Mouse (Mus musculus) stomach, embryonic 16.5 days (tissue): Measurements from ENCODE around the gene Sarm1. TPM values are rescaled to one million over a fixed set of nuclear protein-coding genes. Genes with fewer than 3 reads are reported as not detected.

Experiments
- ATAC-seq: fragments of 200-750 bp; cut with Nextera tagmentation; 2 replicates; pipeline ENCODE4 v1.8.0; 2017; ENCODE audit warnings: moderate number of reproducible peaks, moderate TSS enrichment; ENCODE audit not compliant: insufficient read depth, low FRiP score
- H3K27ac ChIP-seq: fragments of 300-500 bp; sonication (generic); 2 replicates; pipeline ENCODE4 v1.5.1; 2014; ENCODE audit warnings: low read length
- H3K27me3 ChIP-seq: fragments of 300-500 bp; sonication (generic); 2 replicates; pipeline ENCODE4 v1.6.1; 2014; ENCODE audit warnings: low read length, control low read depth, mixed read lengths; ENCODE audit not compliant: control insufficient read depth, insufficient read depth
- H3K36me3 ChIP-seq: fragments of 300-500 bp; sonication (generic); 2 replicates; pipeline ENCODE4 v1.6.1; 2014; ENCODE audit warnings: low read length; ENCODE audit not compliant: control insufficient read depth, insufficient read depth
- H3K4me1 ChIP-seq: fragments of 300-500 bp; sonication (generic); 2 replicates; pipeline ENCODE4 v1.6.1; 2014; ENCODE audit warnings: low read length, control low read depth, mixed read lengths; ENCODE audit not compliant: control insufficient read depth, insufficient read depth
- H3K4me2 ChIP-seq: fragments of 300-500 bp; sonication (generic); 2 replicates; pipeline ENCODE4 v1.6.1; 2014; ENCODE audit warnings: low read depth, low read length, mixed read lengths
- H3K4me3 ChIP-seq: fragments of 300-500 bp; sonication (generic); replicated peaks from 2 replicates; pipeline ENCODE4 v1.5.1; 2014; ENCODE audit warnings: mild to moderate bottlenecking, low read length
- H3K9ac ChIP-seq: fragments of 300-500 bp; sonication (generic); 2 replicates; pipeline ENCODE4 v1.6.1; 2014; ENCODE audit warnings: low read length
- H3K9me3 ChIP-seq: fragments of 300-500 bp; sonication (generic); replicated peaks from 2 replicates; pipeline ENCODE4 v1.6.1; 2016; ENCODE audit warnings: low read length, control low read depth; ENCODE audit not compliant: control insufficient read depth
- WGBS: fragments of 180-500 bp; shearing (Covaris S2); extraction: QIAGEN DNeasy Blood & Tissue Kit; methylation state at CpG from one replicate; pipeline ENCODE4 v1.1.7; 2014; 5-methylcytosine and 5-hydroxymethylcytosine counted together
- polyA plus RNA-seq: library from polyadenylated mRNA; unstranded; fragments of >200 nt; fragmentation: Nextera tagmentation; extraction: Ambion mirVana; gene quantifications from 2 replicates; pipeline ENCODE4 v1.2.1, GENCODE M21; 2015

The Sarm1 gene
- polyA plus RNA-seq, 1 experiment from 2014 or later = 2.3 TPM

DNA sequence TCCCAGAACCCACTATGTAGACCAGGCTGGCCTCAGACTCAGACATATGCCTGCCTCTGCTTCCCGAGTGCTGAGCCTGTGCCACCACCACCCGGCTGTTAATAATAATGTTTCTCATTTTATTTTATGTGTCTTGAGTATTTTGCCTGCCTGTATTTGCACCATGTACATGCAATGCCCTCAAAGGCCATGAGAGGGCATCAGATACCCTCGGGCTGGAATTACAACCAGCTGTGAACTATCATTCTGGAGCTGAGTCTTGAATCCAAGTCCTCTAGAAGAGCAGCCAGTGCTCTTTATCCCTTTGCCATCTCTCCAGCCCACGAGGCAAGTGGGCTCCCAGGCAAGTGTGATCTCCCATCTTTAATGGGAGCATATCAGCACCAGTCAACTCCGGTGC lies 42.2 kb downstream of the Sarm1 start:
- Histone ChIP-seq H3K9me3 (no peaks in the 10 kb centered on the region), H3K36me3 (no peaks in the 10 kb centered on the region), H3K4me1 (no peaks in the 10 kb centered on the region), H3K4me2 (no peak overlapping the region), H3K27ac (no peak overlapping the region), H3K4me3 (no peak overlapping the region), H3K9ac (no peak overlapping the region), H3K27me3 (no peaks in the 10 kb centered on the region)
- WGBS = 27% methylated on average over 5 of the region's 5 CpGs
- ATAC-seq = no peak

- Histone ChIP-seq H3K4me3 (no peak overlapping the region), H3K4me2 (no peak overlapping the region), H3K27ac (no peak overlapping the region), H3K27me3 (no peaks in the 10 kb centered on the region), H3K4me1 (no peaks in the 10 kb centered on the region), H3K9me3 (no peaks in the 10 kb centered on the region), H3K36me3 (no peaks in the 10 kb centered on the region), H3K9ac (no peak overlapping the region)
- ATAC-seq = no peak
- 70% methylated on average over 7 of the region's 7 CpGs for WGBS
Observed at GRCm38 (mm10) chr11:78454276-78454675, 43.3 kb downstream of the Sarm1 start.

DNA sequence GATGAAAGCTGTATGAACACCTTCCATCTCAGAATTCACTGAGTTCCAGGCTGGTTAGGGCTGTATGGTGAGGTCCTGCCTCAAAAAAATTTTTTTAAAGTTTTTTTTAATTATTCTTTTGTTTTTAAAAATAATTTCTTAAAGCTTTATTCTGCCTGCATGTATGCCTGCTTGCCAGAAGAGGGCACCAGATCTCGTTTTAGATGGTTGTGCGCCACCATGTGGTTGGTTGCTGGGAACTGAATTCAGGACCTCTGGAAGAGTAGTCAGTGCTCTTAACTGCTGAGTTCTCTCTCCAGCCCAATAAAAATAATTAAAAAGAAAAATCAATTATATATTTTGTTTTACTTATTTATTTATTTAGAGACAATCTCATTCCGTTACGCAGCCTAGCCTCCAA lies 43.9 kb downstream of the Sarm1 start:
- Histone ChIP-seq H3K9me3 (no peaks in the 10 kb centered on the region), H3K27me3 (no peaks in the 10 kb centered on the region), H3K4me3 (no peak overlapping the region), H3K4me1 (no peaks in the 10 kb centered on the region), H3K9ac (no peak overlapping the region), H3K4me2 (no peak overlapping the region), H3K27ac (no peak overlapping the region), H3K36me3 (no peaks in the 10 kb centered on the region)
- no peak for ATAC-seq
- WGBS = 10% methylated on average over 4 of the region's 4 CpGs

DNA sequence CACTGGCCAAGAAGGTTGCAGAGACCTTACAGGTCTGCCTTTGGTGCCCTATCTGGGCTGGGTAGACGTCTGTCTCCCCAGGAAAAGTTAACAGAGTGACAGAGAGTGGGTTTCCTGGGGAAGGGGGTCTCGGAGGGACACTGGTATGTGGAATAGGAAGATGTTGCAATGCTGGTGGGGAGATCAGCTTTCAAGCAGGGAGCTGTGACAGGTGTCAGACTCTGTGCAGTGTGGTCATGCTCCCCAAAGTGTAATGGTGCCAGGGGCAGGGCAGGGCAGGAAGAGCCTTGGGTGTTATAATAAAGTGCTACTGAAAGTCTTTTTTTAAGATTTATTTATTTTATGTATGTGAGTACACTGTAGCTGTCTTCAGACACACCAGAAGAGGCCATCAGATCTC lies 47.2 kb downstream of the Sarm1 start:
- no peaks in the 10 kb centered on the region for H3K27me3 ChIP-seq
- ATAC-seq = no peak
- no peak overlapping the region for H3K9ac ChIP-seq
- H3K9me3 ChIP-seq = no peaks in the 10 kb centered on the region
- no peak overlapping the region for H3K4me2 ChIP-seq
- no peak overlapping the region for H3K4me3 ChIP-seq
- WGBS = 47% methylated on average over 2 of the region's 2 CpGs
- no peaks in the 10 kb centered on the region for H3K4me1 ChIP-seq
- H3K27ac ChIP-seq = no peak overlapping the region
- no peaks in the 10 kb centered on the region for H3K36me3 ChIP-seq

DNA sequence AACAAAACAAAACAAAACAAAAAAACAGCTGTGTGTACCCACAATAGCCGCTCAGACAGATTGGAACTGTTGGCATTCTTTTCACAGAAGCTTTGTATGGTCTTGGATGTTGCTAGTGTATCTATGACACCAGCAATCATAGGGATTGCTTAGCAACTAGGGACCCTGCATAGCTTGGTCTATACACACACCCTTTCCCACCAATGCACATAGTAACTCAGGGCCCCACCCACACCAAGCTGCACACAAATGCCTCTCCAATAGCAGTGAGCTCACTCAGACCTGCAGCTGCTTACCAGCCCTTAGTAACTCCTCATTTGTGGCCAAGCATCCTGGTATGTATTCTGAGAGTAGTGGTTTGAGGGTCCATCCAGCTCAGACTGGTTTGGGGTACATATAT lies 49.3 kb downstream of the Sarm1 start:
- 82% methylated on average over 1 of the region's 1 CpGs for whole genome bisulfite sequencing
- no peak overlapping the region for H3K27ac ChIP-seq
- no peaks in the 10 kb centered on the region; the same call in 1 of the 2 replicates for H3K9me3 ChIP-seq
- H3K36me3 ChIP-seq = no peaks in the 10 kb centered on the region
- H3K27me3 ChIP-seq = no peaks in the 10 kb centered on the region
- H3K4me1 ChIP-seq = no peaks in the 10 kb centered on the region
- H3K4me2 ChIP-seq = no peak overlapping the region
- no peak for ATAC-seq
- H3K4me3 ChIP-seq = no peak overlapping the region
- no peak overlapping the region for H3K9ac ChIP-seq

DNA sequence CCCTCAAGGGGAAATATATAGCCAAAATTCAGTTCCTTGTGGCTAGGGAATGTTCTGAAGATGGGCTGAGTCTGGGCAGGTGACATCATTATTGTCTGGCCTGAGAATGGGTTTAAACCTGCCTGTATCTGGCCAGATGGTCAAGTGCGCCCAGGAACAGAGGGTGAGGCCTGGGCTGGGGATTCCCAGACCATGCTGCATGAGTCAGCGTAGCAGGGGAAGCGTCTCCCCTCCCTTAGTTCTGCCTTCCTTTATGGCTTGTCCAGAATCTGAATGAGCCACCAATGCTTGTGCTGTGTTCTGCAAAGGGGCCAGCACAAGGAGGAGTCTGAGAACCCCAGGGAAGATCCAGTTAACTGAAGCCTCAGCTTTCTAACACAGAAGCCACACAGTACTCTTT lies 50.4 kb downstream of the Sarm1 start:
- Histone ChIP-seq H3K9ac (no peak overlapping the region), H3K4me1 (no peaks in the 10 kb centered on the region), H3K36me3 (no peaks in the 10 kb centered on the region), H3K4me3 (no peak overlapping the region), H3K4me2 (no peak overlapping the region), H3K27ac (no peak overlapping the region), H3K27me3 (no peaks in the 10 kb centered on the region), H3K9me3 (no peaks in the 10 kb centered on the region; the same call in 1 of the 2 replicates)
- WGBS = 67% methylated on average over 3 of the region's 3 CpGs
- ATAC-seq = no peak

- Histone ChIP-seq H3K4me3 (no peak overlapping the region), H3K36me3 (no peaks in the 10 kb centered on the region), H3K9ac (no peak overlapping the region), H3K4me2 (no peak overlapping the region), H3K4me1 (no peaks in the 10 kb centered on the region), H3K27ac (no peak overlapping the region), H3K27me3 (no peaks in the 10 kb centered on the region), H3K9me3 (no peaks in the 10 kb centered on the region; the same call in 1 of the 2 replicates)
- ATAC-seq = no peak
- 83% methylated on average over 5 of the region's 5 CpGs for WGBS
Observed at GRCm38 (mm10) chr11:78443115-78443514, 54.4 kb downstream of the Sarm1 start.

DNA sequence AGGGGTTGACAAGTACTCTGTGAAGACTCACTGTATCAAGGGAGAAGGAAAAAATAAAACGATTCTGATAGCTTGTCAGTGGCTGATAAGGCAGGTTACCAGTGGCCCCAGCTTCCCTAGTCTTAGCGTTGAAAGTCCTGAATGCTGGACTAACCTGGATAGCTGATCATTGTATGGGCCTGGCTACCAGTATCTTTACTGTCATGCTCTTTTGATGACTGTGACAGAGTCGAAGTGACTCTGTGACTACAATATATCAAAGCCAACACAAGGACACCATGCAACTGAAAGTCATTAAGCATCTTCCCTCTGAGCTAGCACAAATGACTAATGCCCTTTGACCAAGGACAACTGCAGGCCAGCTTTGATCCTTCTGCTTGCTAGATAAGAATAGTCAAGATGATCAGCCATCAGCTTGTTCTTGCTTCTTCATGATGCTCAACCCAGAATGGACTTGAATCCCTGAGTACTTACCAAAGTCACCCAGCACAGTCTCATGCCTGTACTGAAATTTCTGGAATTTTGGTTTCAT lies 59.1 kb downstream of the Sarm1 start:
- Histone ChIP-seq H3K36me3 (no peaks in the 10 kb centered on the region), H3K4me2 (no peak overlapping the region), H3K9me3 (no peaks in the 10 kb centered on the region; the same call in 1 of the 2 replicates), H3K4me3 (no peak overlapping the region), H3K4me1 (peaks cover 9% of the 10 kb centered on the region; the same call in 1 of the 2 replicates), H3K9ac (no peak overlapping the region), H3K27ac (no peak overlapping the region), H3K27me3 (no peaks in the 10 kb centered on the region)
- ATAC-seq = no peak
- 77% methylated on average over 3 of the region's 3 CpGs for WGBS

- peaks cover 9% of the 10 kb centered on the region; the same call in 1 of the 2 replicates for H3K4me1 ChIP-seq
- H3K4me3 ChIP-seq = no peak overlapping the region
- H3K9ac ChIP-seq = no peak overlapping the region
- ATAC-seq = no peak
- H3K9me3 ChIP-seq = no peaks in the 10 kb centered on the region
- no peaks in the 10 kb centered on the region for H3K36me3 ChIP-seq
- H3K27me3 ChIP-seq = no peaks in the 10 kb centered on the region
- 74% methylated on average over 7 of the region's 7 CpGs for WGBS
- no peak overlapping the region for H3K4me2 ChIP-seq
- H3K27ac ChIP-seq = no peak overlapping the region
Observed at GRCm38 (mm10) chr11:78437182-78437581, 60.4 kb downstream of the Sarm1 start.
